Mouse (Mus musculus): ENCODE measurements around the gene Bcl2l1. TPM values are rescaled to one million over a fixed set of nuclear protein-coding genes. Genes with fewer than 3 reads are reported as not detected.

Bcl2l1 gene
- polyA plus RNA-seq, 1 experiment, result 113 TPM

DNA sequence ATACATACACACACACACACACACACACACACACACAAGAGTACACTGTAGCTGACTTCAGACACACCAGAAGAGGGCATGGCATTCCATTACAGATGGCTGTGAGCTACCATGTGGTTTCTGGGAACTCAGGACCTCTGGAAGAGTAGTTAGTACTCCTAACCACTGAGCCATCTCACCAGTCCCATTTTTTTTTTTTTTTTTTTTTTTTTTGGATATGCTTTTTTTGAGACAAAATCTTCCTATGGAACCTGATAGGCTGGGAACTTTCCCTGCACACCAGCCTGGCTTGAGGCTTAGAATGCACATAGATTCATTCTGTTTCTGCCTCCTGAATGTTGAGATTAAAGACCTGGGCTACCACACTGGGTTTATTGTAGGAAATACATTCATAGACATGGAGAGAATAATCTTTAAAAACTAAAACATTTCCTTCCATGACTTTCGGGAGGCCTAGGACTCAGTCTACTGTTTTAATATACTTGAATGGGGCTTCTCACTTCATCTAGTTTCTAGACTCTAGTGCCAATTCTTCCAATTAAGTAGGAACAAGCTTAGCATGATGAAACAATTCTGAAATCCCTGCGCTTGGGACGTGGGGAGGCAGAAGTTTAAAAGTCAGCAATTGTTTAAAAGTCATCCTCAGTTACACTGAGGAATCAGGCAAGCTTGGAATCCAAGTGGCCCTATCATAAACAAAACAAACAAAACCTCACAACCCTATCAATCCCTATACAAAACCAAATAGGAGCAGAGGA is 15.7 kb upstream of the Bcl2l1 start:
- Histone ChIP-seq H3K4me1 (ENCODE audit: control insufficient read depth, insufficient read depth, low read length) (no peaks in the 10 kb centered on the region), H3K4me3 (replicated peaks; ENCODE audit: extremely low read depth, low read depth, low read length) (no peak overlapping the region)
- 11% methylated on average over 3 of the region's 3 CpGs for WGBS
- TF ChIP-seq POLR2A (IDR thresholded peaks at IDR 0.05; ENCODE audit: borderline replicate concordance, extremely low read depth, low read depth, low read length) (no peak), CTCF (IDR thresholded peaks at IDR 0.05; ENCODE audit: insufficient read depth, low read length) (no peak)
- no peak for DNase-seq

DNA sequence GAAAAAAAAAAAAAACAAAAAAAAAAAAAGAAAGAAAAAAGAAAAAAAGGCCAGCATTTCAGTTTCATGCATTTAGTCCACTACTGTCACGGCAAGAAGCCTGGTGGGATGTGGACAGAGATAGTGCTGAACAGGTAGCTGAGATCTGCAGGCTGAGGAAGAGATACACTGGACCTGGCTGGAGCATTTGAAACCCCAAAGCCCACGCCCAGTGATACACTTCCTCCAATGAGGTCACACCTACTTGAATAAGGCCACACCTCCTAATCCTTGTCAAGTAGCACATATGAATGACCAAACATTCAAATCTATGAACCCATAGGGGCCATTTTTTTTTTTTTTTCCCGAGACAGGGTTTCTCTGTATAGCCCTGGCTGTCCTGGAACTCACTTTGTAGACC is 11.2 kb upstream of the Bcl2l1 start:
- no peaks in the 10 kb centered on the region for H3K4me1 ChIP-seq (ENCODE audit: control insufficient read depth, insufficient read depth, low read length)
- H3K4me3 ChIP-seq (replicated peaks; ENCODE audit: extremely low read depth, low read depth, low read length), result no peak overlapping the region
- 71% methylated on average over 3 of the region's 3 CpGs for WGBS
- TF ChIP-seq CTCF (IDR thresholded peaks at IDR 0.05; ENCODE audit: insufficient read depth, low read length) (no peak), POLR2A (IDR thresholded peaks at IDR 0.05; ENCODE audit: borderline replicate concordance, extremely low read depth, low read depth, low read length) (no peak)
- no peak for DNase-seq

DNA sequence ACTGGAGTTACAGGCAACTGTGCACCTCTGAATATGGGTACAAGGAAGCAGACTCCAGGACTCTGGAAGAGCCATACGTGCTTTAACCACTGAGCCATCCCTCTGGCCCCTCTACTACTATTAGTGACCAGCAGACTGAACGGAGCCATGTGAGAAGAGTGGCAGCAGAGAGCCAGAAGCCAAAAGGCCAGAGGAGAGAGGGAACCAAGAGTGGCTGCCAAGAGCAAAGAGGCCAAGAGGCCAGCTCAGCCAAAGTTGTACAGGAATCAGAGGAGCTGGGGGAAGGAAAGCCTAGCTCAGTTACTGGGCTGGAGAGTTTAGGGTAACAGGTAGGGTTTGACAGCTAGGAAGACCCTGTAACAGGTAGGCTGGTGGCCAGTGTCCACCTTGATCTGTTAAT is 7.7 kb upstream of the Bcl2l1 start:
- no peaks in the 10 kb centered on the region for H3K4me1 ChIP-seq (ENCODE audit: control insufficient read depth, insufficient read depth, low read length)
- DNase-seq, result no peak
- TF ChIP-seq POLR2A (IDR thresholded peaks at IDR 0.05; ENCODE audit: borderline replicate concordance, extremely low read depth, low read depth, low read length) (no peak), CTCF (IDR thresholded peaks at IDR 0.05; ENCODE audit: insufficient read depth, low read length) (no peak)
- WGBS, result 42% methylated on average over 2 of the region's 2 CpGs
- no peak overlapping the region for H3K4me3 ChIP-seq (replicated peaks; ENCODE audit: extremely low read depth, low read depth, low read length)

DNA sequence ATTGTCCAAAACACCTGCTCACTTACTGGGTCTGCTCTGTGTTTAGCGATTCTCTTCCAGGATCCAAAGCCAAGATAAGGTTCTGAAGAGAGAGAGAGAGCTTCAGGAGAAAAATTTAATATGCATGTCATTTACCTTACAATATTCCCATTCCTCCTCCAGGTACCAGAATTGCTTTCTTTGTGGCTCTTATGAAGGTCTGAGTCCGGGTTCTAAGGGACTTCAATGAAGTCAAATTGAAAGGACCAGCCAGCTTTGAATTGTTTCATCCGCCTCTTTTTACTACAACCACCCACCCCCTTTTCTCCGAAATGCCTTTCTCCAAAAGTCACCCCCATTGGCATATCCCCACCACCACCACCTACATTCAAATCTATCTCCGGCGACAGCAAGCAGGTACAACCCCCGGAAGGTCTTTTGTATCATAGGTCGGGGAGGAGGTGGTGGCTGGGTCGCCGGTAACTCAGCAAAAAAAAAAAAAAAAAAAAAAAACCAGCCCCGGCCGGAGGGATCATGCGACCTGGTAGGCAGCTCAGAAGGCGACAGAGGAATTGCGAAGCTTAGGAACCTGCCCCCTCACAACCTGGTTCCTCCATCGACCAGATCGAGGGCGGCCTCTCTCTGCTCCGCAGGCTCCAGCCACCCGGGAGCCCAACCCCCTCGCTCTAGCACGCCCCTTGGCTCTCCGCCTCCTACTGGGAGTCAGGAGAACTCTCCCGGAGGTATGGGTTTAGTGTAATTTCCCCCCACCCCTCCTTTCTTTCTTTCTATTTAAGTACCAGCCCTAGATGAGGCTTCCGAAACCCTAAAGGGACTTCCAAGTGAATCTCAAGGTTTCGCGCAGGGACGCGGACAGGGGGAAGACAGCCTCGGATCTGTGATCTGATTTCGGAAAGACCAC is 1.3 kb downstream of the Bcl2l1 start:
- Histone ChIP-seq H3K4me3 (replicated peaks; ENCODE audit: extremely low read depth, low read depth, low read length) (peak overlapping the region; percentile 98), H3K4me1 (ENCODE audit: control insufficient read depth, insufficient read depth, low read length) (peaks cover 21% of the 10 kb centered on the region)
- peak; percentile 86; the same call in 1 of the 2 replicates for TF ChIP-seq POLR2A (IDR thresholded peaks at IDR 0.05; ENCODE audit: borderline replicate concordance, extremely low read depth, low read depth, low read length)
- peak; percentile 55 for TF ChIP-seq CTCF (IDR thresholded peaks at IDR 0.05; ENCODE audit: insufficient read depth, low read length)
- WGBS, result 1% methylated on average over 30 of the region's 31 CpGs
- peak; percentile 91 for DNase-seq

DNA sequence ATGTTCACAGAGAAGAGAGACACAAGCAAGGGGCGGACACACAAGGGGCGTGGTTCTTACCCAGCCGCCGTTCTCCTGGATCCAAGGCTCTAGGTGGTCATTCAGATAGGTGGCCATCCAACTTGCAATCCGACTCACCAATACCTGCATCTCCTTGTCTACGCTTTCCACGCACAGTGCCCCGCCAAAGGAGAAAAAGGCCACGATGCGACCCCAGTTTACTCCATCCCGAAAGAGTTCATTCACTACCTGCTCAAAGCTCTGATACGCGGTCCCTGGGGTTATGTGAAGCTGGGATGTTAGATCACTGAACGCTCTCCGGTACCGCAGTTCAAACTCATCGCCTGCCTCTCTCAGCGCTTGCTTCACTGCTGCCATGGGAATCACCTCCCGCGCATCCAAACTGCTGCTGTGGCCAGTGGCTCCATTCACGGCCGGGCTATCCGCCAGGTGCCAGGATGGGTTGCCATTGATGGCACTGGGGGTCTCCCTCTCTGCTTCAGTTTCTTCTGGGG is 2.1 kb downstream of the Bcl2l1 start:
- 38% methylated on average over 23 of the region's 23 CpGs for WGBS
- TF ChIP-seq CTCF (IDR thresholded peaks at IDR 0.05; ENCODE audit: insufficient read depth, low read length) (no peak), POLR2A (IDR thresholded peaks at IDR 0.05; ENCODE audit: borderline replicate concordance, extremely low read depth, low read depth, low read length) (peak; percentile 55)
- Histone ChIP-seq H3K4me1 (ENCODE audit: control insufficient read depth, insufficient read depth, low read length) (peaks cover 28% of the 10 kb centered on the region), H3K4me3 (replicated peaks; ENCODE audit: extremely low read depth, low read depth, low read length) (peak overlapping the region; percentile 98)
- no peak for DNase-seq

DNA sequence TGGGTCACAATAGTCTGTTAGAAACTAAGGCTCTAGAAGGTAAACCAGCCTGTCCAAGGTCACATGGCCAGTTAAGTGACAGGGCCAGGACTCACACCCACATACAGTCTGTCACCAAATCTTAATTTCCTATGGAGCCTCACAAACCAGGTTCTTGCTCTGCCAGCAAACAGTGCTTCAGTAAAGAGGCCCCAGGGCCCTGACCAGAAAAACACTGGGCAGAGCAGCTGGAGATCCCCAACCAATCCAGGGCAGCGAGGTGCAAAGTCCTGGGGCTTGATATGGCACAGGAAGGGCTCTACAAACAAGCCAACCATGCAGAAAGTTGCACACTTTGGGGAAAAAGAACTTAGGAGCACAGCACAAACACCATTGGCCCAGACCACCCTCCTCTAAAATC is 3.0 kb downstream of the Bcl2l1 start:
- WGBS, result 8% methylated on average over 1 of the region's 1 CpGs

DNA sequence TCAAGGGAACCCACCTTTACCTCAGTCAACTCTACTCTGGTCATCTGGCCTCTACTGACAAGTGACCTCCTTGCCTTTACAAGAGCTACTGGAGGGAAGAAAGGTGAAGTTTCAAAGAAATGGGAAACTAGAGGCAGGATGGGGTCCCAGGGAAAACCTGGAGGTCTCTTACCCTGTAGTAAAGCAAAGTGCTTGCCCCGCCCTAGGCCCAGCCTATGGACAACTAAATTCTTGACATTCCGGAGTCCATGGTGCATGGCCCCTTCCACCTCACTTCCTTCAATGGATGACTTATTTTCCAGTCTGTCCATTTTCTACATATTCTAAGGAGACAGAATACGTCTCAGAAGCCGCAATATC is 3.5 kb downstream of the Bcl2l1 start:
- Histone ChIP-seq H3K4me3 (replicated peaks; ENCODE audit: extremely low read depth, low read depth, low read length) (peak overlapping the region; percentile 98), H3K4me1 (ENCODE audit: control insufficient read depth, insufficient read depth, low read length) (peaks cover 32% of the 10 kb centered on the region)
- no peak for DNase-seq
- TF ChIP-seq POLR2A (IDR thresholded peaks at IDR 0.05; ENCODE audit: borderline replicate concordance, extremely low read depth, low read depth, low read length) (no peak), CTCF (IDR thresholded peaks at IDR 0.05; ENCODE audit: insufficient read depth, low read length) (no peak)
- 32% methylated on average over 4 of the region's 4 CpGs for WGBS

More for the DNA sequence above, 3.0 kb downstream of the Bcl2l1 start:
- peaks cover 32% of the 10 kb centered on the region for H3K4me1 ChIP-seq (ENCODE audit: control insufficient read depth, insufficient read depth, low read length)
- H3K4me3 ChIP-seq (replicated peaks; ENCODE audit: extremely low read depth, low read depth, low read length), result peak overlapping the region; percentile 98
- peak; percentile 31; the same call in 1 of the 2 replicates for TF ChIP-seq POLR2A (IDR thresholded peaks at IDR 0.05; ENCODE audit: borderline replicate concordance, extremely low read depth, low read depth, low read length)
- no peak for TF ChIP-seq CTCF (IDR thresholded peaks at IDR 0.05; ENCODE audit: insufficient read depth, low read length)
- DNase-seq, result no peak

DNA sequence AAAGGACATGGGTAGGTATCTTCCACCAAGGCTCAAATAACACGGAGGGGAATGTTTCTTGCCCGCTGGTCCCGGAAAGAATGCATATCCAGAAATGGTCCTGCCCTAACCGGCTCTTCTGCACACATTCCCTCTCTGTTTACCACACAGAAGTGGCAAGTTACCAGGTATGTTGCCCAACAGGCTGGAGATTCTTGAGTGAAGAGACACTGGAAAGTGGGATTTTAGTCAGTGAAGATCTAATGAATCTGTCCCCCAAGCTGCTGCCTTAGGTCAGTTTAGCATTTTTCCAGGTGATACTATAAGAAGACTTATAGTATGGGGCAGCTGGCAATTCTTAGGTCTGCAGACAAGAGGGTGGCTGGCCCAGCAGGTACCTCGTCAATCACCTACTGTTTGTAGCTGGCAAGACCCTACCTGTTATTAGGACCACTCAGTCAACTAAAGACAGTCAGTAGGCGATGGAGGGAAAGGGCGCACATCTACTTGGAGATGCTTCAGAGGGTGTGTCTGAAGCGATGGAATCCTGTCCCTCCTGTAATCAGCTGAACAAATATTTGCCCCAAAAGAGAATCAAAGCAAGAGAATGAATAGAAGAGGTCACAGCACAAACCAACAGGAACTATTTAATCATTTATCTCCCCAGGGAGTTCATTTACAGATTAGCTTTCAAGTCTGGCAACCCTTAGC is 4.1 kb downstream of the Bcl2l1 start:
- TF ChIP-seq CTCF (IDR thresholded peaks at IDR 0.05; ENCODE audit: insufficient read depth, low read length) (no peak), POLR2A (IDR thresholded peaks at IDR 0.05; ENCODE audit: borderline replicate concordance, extremely low read depth, low read depth, low read length) (0 out of 2 replicates have a peak, but pooled peaks have one; percentile 2)
- 35% methylated on average over 8 of the region's 8 CpGs for WGBS
- peak overlapping the region; percentile 98 for H3K4me3 ChIP-seq (replicated peaks; ENCODE audit: extremely low read depth, low read depth, low read length)
- H3K4me1 ChIP-seq (ENCODE audit: control insufficient read depth, insufficient read depth, low read length), result peaks cover 34% of the 10 kb centered on the region
- DNase-seq, result peak; percentile 60

DNA sequence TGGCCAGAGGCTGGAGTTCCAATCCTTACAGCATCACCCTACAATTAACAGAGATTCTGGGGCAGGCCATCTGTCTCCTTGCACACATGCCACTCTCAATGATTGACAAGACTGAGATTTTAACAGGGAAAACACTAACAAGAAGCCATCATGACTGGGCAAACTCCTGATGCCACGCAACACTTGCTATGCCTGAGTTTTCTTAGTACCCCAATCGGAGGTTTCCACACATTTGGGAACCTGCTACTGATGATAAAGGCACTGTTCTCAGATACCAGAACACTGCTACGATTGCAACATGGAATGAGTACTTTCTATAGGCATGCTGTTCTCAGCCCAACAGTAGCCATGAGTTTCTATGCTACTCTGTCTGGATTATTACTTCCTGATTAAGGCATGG is 5.0 kb downstream of the Bcl2l1 start:
- TF ChIP-seq POLR2A (IDR thresholded peaks at IDR 0.05; ENCODE audit: borderline replicate concordance, extremely low read depth, low read depth, low read length) (no peak), CTCF (IDR thresholded peaks at IDR 0.05; ENCODE audit: insufficient read depth, low read length) (no peak)
- DNase-seq, result no peak
- H3K4me3 ChIP-seq (replicated peaks; ENCODE audit: extremely low read depth, low read depth, low read length), result peak overlapping the region; percentile 34
- H3K4me1 ChIP-seq (ENCODE audit: control insufficient read depth, insufficient read depth, low read length), result peaks cover 44% of the 10 kb centered on the region
- WGBS, result 50% methylated on average over 3 of the region's 3 CpGs

All from lung, adult 2 months (tissue).